Mouse (Mus musculus) neutrophil, adult 59 days (primary cell): ENCODE results near the gene Myo1e. TPM values are rescaled to one million over a fixed set of nuclear protein-coding genes. Genes with fewer than 3 reads are reported as not detected.

Source experiments
- total RNA-seq, 2 experiments: library from RNA; stranded (reverse); gene quantifications; 1 replicate in 1 of 2; 2 replicates in 1 of 2; pipeline ENCODE4 v1.2.4; 2023

The Myo1e gene
- 1 to 10 TPM in 1 of 2 experiments, under 1 TPM in 1; 0.89 to 2.5 TPM for total RNA-seq

DNA sequence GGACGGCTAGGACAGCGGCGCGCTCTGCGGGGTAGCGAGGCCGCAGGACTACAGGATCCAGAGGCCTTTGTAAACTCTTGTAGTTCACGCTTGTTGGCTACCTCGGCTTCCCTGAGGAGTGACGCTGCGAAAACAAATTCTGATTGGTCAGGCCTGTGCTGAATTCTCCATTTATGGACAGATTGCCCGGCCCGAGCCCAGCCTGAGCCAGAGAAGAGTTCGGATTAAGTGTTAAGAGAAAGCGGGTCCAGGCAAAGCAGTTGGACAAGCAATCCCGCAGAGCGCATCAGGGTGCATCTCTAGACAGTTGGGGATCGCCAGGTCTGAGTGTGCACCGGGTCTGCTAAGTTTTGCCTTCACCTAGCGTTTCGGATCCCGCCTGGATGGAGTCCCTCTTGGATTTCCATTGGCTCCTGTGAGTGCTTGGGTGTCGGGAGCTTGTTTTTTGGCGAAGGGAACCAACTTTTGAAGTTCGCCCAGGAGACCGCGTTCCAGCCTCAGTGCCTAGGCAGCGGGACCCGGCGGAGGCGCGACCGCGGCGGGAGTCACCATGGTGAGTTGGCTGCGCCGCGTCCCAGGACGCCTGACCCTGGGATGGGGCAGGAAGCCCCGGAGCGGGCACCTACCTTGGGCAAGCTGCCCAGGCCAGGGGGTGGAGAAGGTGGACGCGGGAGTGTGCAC is at the start of gene Myo1e:
TSS of gene Myo1e (plus strand) at position 200 of the 681 bp plus-strand sequence.

GRCm38 (mm10) chr9:70421257-70422056 is 214.3 kb downstream of the Myo1e start, which contains the start of gene Ccnb2:
Gene Ccnb2 (minus strand): TSS chr9:70421547.

Other genes starting within 250 kb of the Myo1e start
- gene Bnip2, start 217.9 kb upstream of the Myo1e start, total RNA-seq, result 10 to 100 TPM; 79.7 to 97.8 TPM
- 10 to 100 TPM; 49.0 to 62.6 TPM for gene Gtf2a2, start 194.8 kb upstream of the Myo1e start, total RNA-seq
- not detected for gene Gcnt3, start 169.3 kb upstream of the Myo1e start, total RNA-seq
- not detected for gene Fam81a, start 64.8 kb upstream of the Myo1e start, total RNA-seq
- 10 to 100 TPM; 65.5 to 66.6 TPM for gene Ccnb2, start 214.2 kb downstream of the Myo1e start, total RNA-seq